7 mouse cellular contexts compared by ENCODE assay signal in genomic region chr3:109026991-109027470, GRCm38 (mm10). TPM values are rescaled to one million over a fixed set of nuclear protein-coding genes. Genes with fewer than 3 reads are reported as not detected.
DNase-seq lines count a peak whose midpoint lies in the region; ATAC-seq and TF ChIP-seq lines count a peak whose summit lies in the region.

No protein-coding gene starts in this region.

- CTCF ChIA-PET in Patski (lab: Charles Lee) = interaction anchor here (0.7 to 7.2 kb wide), 30 partner anchors 8 to 256 kb away, joined by 3 to 85 read pairs (median 5); partner anchors contain the start of gene Prpf38b

- peak overlapping the region; percentile 45 to 58 (median 54) for H3K4me3 ChIP-seq in CH12.LX (replicated peaks in 1 of 3; ENCODE audit: low read depth in 2 of 3, low read length in 2 of 3, poor library complexity in 1 of 3)
- H3K4me3 ChIP-seq in cortical plate, adult 2 months (ENCODE audit: insufficient read depth, low read length) = peak overlapping the region; percentile 51
- H3K4me3 ChIP-seq in intestine, postnatal 0 days (ENCODE audit: low read depth, low read length) = peak overlapping the region; percentile 85

- intact Hi-C loops in gastrocnemius, postnatal 36 days (cut with DNase I) = loop anchor here (2.0 kb wide), 1 partner anchor 36 kb away; no protein-coding TSS in a partner anchor

- dilution Hi-C loops in CH12.LX (cut with MboI; ENCODE audit: extremely low pct_ligation_motif_present, extremely low pct_unique_long_range_greater_than_20kb, low sequenced_read_pairs) = no loop called here

- no peak overlapping the region for H3K27ac ChIP-seq in CH12.LX (ENCODE audit: insufficient read depth, low read depth)
- no peak overlapping the region for H3K27ac ChIP-seq in cortical plate, adult 2 months (ENCODE audit: insufficient read depth, low read length)
- H3K27ac ChIP-seq in intestine, postnatal 0 days (ENCODE audit: low read depth, low read length) = peak overlapping the region; percentile 79

- WGBS in intestine, postnatal 0 days = under 1% methylated on average over 35 of the region's 51 CpGs

- TF ChIP-seq RAD21 in CH12.LX (IDR thresholded peaks at IDR 0.05; ENCODE audit: low read depth, low read length) = no peak

- H3K9ac ChIP-seq in CH12.LX (ENCODE audit: insufficient read depth, low read depth) = peak overlapping the region; percentile 50; the same call in 1 of the 2 replicates
- peak overlapping the region; percentile 78 for H3K9ac ChIP-seq in intestine, postnatal 0 days (ENCODE audit: low read depth, low read length)

- POLR2A ChIA-PET in Patski (lab: Charles Lee) = interaction anchor here (0.6 to 1.8 kb wide), 8 partner anchors 8 to 116 kb away, joined by 3 to 10 read pairs (median 4); partner anchors contain the start of gene Prpf38b

- H3K79me2 ChIP-seq in CH12.LX (replicated peaks; ENCODE audit: control insufficient read depth, extremely low read depth, insufficient read depth, poor library complexity, severe bottlenecking) = no peaks in the 10 kb centered on the region

- peak overlapping the region; percentile 76 for H3K4me2 ChIP-seq in CH12.LX (ENCODE audit: insufficient read depth, low read depth, poor library complexity, severe bottlenecking)
- H3K4me2 ChIP-seq in intestine, postnatal 0 days (replicated peaks; ENCODE audit: low read depth) = peak overlapping the region; percentile 88

- H3K36me3 ChIP-seq in CH12.LX (replicated peaks in 1 of 2; ENCODE audit: control insufficient read depth in 1 of 2, insufficient read depth in 1 of 2, low read length in 1 of 2) = peaks cover 0 to 5% of the 10 kb centered on the region in 2 experiments
- H3K36me3 ChIP-seq in intestine, postnatal 0 days (ENCODE audit: control insufficient read depth, insufficient read depth) = no peaks in the 10 kb centered on the region

- DNase-seq in CH12.LX (ENCODE audit: extremely low read depth) (peak; percentile 33), Patski (ENCODE audit: low read depth, low spot score) (no peak)
- DNase-seq in gastrocnemius, postnatal 36 days = peak; percentile 39 to 51
- DNase-seq in lung, postnatal 36 days = peak; percentile 32
- DNase-seq in right cerebral cortex, postnatal 4 days = peak; percentile 53

- no peak for TF ChIP-seq POLR2A in CH12.LX (IDR thresholded peaks at IDR 0.05; ENCODE audit: low read depth, low read length)
- TF ChIP-seq POLR2A in cortical plate, adult 2 months (IDR thresholded peaks at IDR 0.05; ENCODE audit: extremely low read depth, insufficient read depth, low read length) = no peak

- no peak for TF ChIP-seq EP300 in CH12.LX (IDR thresholded peaks at IDR 0.05; ENCODE audit: low read length)

- no peaks in the 10 kb centered on the region for H3K9me3 ChIP-seq in CH12.LX (replicated peaks; ENCODE audit: low read length)
- H3K9me3 ChIP-seq in intestine, postnatal 0 days (ENCODE audit: control insufficient read depth) = no peaks in the 10 kb centered on the region

- peaks cover 0 to 22% of the 10 kb centered on the region in 2 experiments; a peak in 2 of 4 replicates for H3K4me1 ChIP-seq in CH12.LX (ENCODE audit: control insufficient read depth in 1 of 2, insufficient read depth in 2 of 2)
- peaks cover 2% of the 10 kb centered on the region; the same call in 1 of the 2 replicates for H3K4me1 ChIP-seq in cortical plate, adult 2 months (ENCODE audit: control insufficient read depth, insufficient read depth, low read length)
- peaks cover 7% of the 10 kb centered on the region for H3K4me1 ChIP-seq in intestine, postnatal 0 days (replicated peaks; ENCODE audit: control insufficient read depth, insufficient read depth, low read length)

- TF ChIP-seq CTCF in CH12.LX (conservative IDR thresholded peaks at IDR 0.05 in 1 of 2, IDR thresholded peaks at IDR 0.05 in 1 of 2; ENCODE audit: low read depth in 2 of 2, low read length in 2 of 2) (no peak), Patski (IDR thresholded peaks at IDR 0.05) (no peak)
- no peak for TF ChIP-seq CTCF in cortical plate, adult 2 months (IDR thresholded peaks at IDR 0.05; ENCODE audit: extremely low read depth, insufficient read depth, low read length)
- TF ChIP-seq CTCF in intestine, postnatal 0 days (IDR thresholded peaks at IDR 0.05; ENCODE audit: low read depth) = 0 out of 2 replicates have a peak, but pooled peaks have one; percentile 5

- H3K27me3 ChIP-seq in CH12.LX (replicated peaks) (no peaks in the 10 kb centered on the region), Patski (no peaks in the 10 kb centered on the region)
- no peaks in the 10 kb centered on the region for H3K27me3 ChIP-seq in intestine, postnatal 0 days (replicated peaks; ENCODE audit: control insufficient read depth, insufficient read depth, low read length)

- peak; percentile 55 for ATAC-seq in Patski
- peak; percentile 59 for ATAC-seq in intestine, postnatal 0 days

- in situ Hi-C loops in CH12.LX (cut with MboI; ENCODE audit: low pct_ligation_motif_present, low pct_unique_long_range_greater_than_20kb, low sequenced_read_pairs) (no loop called here), Patski (cut with MboI; ENCODE audit: low pct_unique_long_range_greater_than_20kb) (loop anchor here (5.0 to 10.0 kb wide), 2 partner anchors 35 to 468 kb away; no protein-coding TSS in a partner anchor)

TF ChIP-seq in CH12.LX, 34 proteins besides CTCF, POLR2A, EP300 and RAD21:
- TF ChIP-seq HCFC1 (IDR thresholded peaks at IDR 0.05; ENCODE audit: low read depth, low read length) (no peak), MYC (IDR thresholded peaks at IDR 0.05; ENCODE audit: low read depth, low read length) (no peak), SIN3A (IDR thresholded peaks at IDR 0.05; ENCODE audit: low read length) (peak; percentile 11; the same call in 1 of the 2 replicates), TBP (conservative IDR thresholded peaks at IDR 0.05; ENCODE audit: low read depth, low read length) (no peak), ZNF384 (IDR thresholded peaks at IDR 0.05; ENCODE audit: low read depth, low read length) (no peak), TCF12 (IDR thresholded peaks at IDR 0.05; ENCODE audit: low read depth, low read length) (no peak), MXI1 (IDR thresholded peaks at IDR 0.05; ENCODE audit: low read depth, low read length) (no peak), MEF2A (IDR thresholded peaks at IDR 0.05; ENCODE audit: borderline replicate concordance, low read depth, low read length) (no peak), KAT2A (IDR thresholded peaks at IDR 0.05; ENCODE audit: insufficient replicate concordance, low read length) (no peak), MAZ (IDR thresholded peaks at IDR 0.05; ENCODE audit: low read depth, low read length) (no peak), UBTF (IDR thresholded peaks at IDR 0.05; ENCODE audit: low read depth, low read length) (peak; percentile 95; the same call in 1 of the 2 replicates), MAX (IDR thresholded peaks at IDR 0.05; ENCODE audit: low read length) (no peak), ELF1 (IDR thresholded peaks at IDR 0.05; ENCODE audit: low read depth, low read length) (no peak), GABPA (IDR thresholded peaks at IDR 0.05; ENCODE audit: insufficient replicate concordance, low read depth, low read length) (no peak), CHD1 (IDR thresholded peaks at IDR 0.05; ENCODE audit: low read depth, low read length) (peak; percentile 55; the same call in 1 of the 2 replicates), E2F4 (IDR thresholded peaks at IDR 0.05; ENCODE audit: insufficient replicate concordance, low read depth, low read length) (no peak), JUN (IDR thresholded peaks at IDR 0.05; ENCODE audit: insufficient read depth, low read depth, low read length) (no peak), ZMIZ1 (IDR thresholded peaks at IDR 0.05; ENCODE audit: low read depth, low read length) (no peak), ETS1 (conservative IDR thresholded peaks at IDR 0.05; ENCODE audit: low read depth, low read length) (no peak), IRF4 (IDR thresholded peaks at IDR 0.05; ENCODE audit: low read depth, low read length) (no peak), USF1 (IDR thresholded peaks at IDR 0.05; ENCODE audit: low read depth, low read length) (no peak), SMC3 (IDR thresholded peaks at IDR 0.05; ENCODE audit: low read depth, low read length) (no peak), NRF1 (IDR thresholded peaks at IDR 0.05; ENCODE audit: low read depth, low read length) (no peak)

RNA-seq across cellular contexts. Expression of gene Fam102b, which starts 0.4 kb away (rescaled TPM):
- total RNA-seq in CH12.LX (2012; rRNA removed) (2.6 and 2.8 TPM in 2 replicates), CH12.LX (2014; rRNA removed) (6.2 and 7.1 TPM in 2 replicates)
- polyA plus RNA-seq in CH12.LX (2012; ENCODE audit: insufficient read length, low read depth) (3.6 and 4.3 TPM in 2 replicates), Patski (2021) (30.5 TPM)
- 14.2 and 14.8 TPM in 2 replicates for polyA plus RNA-seq in cortical plate, adult 2 months (2012; rRNA removed)
- 1 to 10 TPM; 6.1 to 7.0 TPM for total RNA-seq in gastrocnemius, postnatal 36 days (2021)
- 7.9 and 8.2 TPM in 2 replicates for polyA plus RNA-seq in intestine, postnatal 0 days (2015; fragmentation: Nextera tagmentation; extraction: Ambion mirVana)

RNA-seq across cellular contexts. Expression of gene Slc25a54, which starts 53.2 kb away (rescaled TPM):
- total RNA-seq in CH12.LX (2012; rRNA removed) (not detected in 2 replicates), CH12.LX (2014; rRNA removed) (not detected in 2 replicates)
- polyA plus RNA-seq in CH12.LX (2012; ENCODE audit: insufficient read length, low read depth) (not detected in 2 replicates), Patski (2021) (not detected)
- polyA plus RNA-seq in cortical plate, adult 2 months (2012; rRNA removed) = not detected in 2 replicates
- not detected for total RNA-seq in gastrocnemius, postnatal 36 days (2021)
- polyA plus RNA-seq in intestine, postnatal 0 days (2015; fragmentation: Nextera tagmentation; extraction: Ambion mirVana) = not detected in 2 replicates
